Mouse (Mus musculus) limb, embryonic 11.5 days (tissue): ENCODE data around the gene Lpar2. TPM values are rescaled to one million over a fixed set of nuclear protein-coding genes. Genes with fewer than 3 reads are reported as not detected.

ENCODE experiments used
- ATAC-seq: fragments of 200-750 bp; cut with Nextera tagmentation; 2 replicates; pipeline ENCODE4 v1.8.0; 2017; ENCODE audit warnings: low read depth; ENCODE audit not compliant: insufficient number of reproducible peaks, low FRiP score, low TSS enrichment
- DNase-seq: peaks from one replicate; pipeline ENCODE4 v3.0.0-alpha.2; 2015; ENCODE audit warnings: low spot score
- H3K27ac ChIP-seq: fragments of 300-500 bp; sonication (generic); replicated peaks from 2 replicates; pipeline ENCODE4 v1.5.1; 2014; ENCODE audit warnings: low read depth, mild to moderate bottlenecking, low read length
- H3K27me3 ChIP-seq: fragments of 300-500 bp; sonication (generic); 2 replicates; pipeline ENCODE4 v1.6.1; 2014; ENCODE audit warnings: mild to moderate bottlenecking, low read length, mixed read lengths; ENCODE audit not compliant: control insufficient read depth, insufficient read depth
- H3K36me3 ChIP-seq: fragments of 300-500 bp; sonication (generic); 2 replicates; pipeline ENCODE4 v1.6.1; 2014; ENCODE audit warnings: mild to moderate bottlenecking, low read length, moderate library complexity, mixed read lengths; ENCODE audit not compliant: control insufficient read depth, insufficient read depth
- H3K4me1 ChIP-seq: fragments of 300-500 bp; sonication (generic); 2 replicates; pipeline ENCODE4 v1.6.1; 2014; ENCODE audit warnings: low read length, mixed read lengths; ENCODE audit not compliant: control insufficient read depth, insufficient read depth
- H3K4me2 ChIP-seq: fragments of 300-500 bp; sonication (generic); 2 replicates; pipeline ENCODE4 v1.6.1; 2014; ENCODE audit warnings: low read depth, mild to moderate bottlenecking, moderate library complexity; ENCODE audit not compliant: severe bottlenecking
- H3K4me3 ChIP-seq: fragments of 300-500 bp; sonication (generic); 2 replicates; pipeline ENCODE4 v1.5.1; 2014; ENCODE audit warnings: low read depth, low read length
- H3K9ac ChIP-seq: fragments of 300-500 bp; sonication (generic); 2 replicates; pipeline ENCODE4 v1.6.1; 2014; ENCODE audit warnings: mild to moderate bottlenecking, low read length
- H3K9me3 ChIP-seq: fragments of 300-500 bp; sonication (generic); 2 replicates; pipeline ENCODE4 v1.6.1; 2016; ENCODE audit warnings: low read length; ENCODE audit not compliant: control insufficient read depth
- WGBS: fragments of 180-500 bp; shearing (Covaris S2); extraction: QIAGEN DNeasy Blood & Tissue Kit; methylation state at CpG from one replicate; pipeline ENCODE4 v1.1.7; 2014; 5-methylcytosine and 5-hydroxymethylcytosine counted together
- polyA plus RNA-seq: library from polyadenylated mRNA; unstranded; fragments of >200 nt; fragmentation: Nextera tagmentation; extraction: Ambion mirVana; gene quantifications from 2 replicates; pipeline ENCODE4 v1.2.1, GENCODE M21; 2014

Gene Lpar2
- polyA plus RNA-seq, 1 experiment from 2014 or later, result 2.3 TPM

DNA sequence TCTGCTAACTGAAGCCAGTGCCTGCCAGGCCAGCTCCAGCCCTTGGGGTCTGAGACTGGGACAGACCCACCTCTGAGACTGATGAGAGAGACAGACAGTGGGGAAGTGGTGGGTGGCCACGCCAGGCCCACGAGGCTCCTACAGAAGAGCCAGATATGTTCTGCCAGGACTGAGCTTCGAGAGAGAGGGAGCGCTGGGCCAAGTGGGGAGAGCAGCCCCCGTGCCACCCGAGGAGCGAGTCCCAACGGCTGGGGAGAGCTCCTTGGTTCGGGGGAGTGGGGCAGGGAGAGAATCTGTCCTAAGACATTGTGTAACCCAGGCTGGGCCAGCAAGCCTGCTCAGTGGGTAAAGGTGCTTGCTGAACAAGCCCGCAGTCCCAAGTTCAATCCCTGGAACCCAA lies 54.7 kb downstream of the Lpar2 start:
- Histone ChIP-seq H3K9ac (no peak overlapping the region), H3K4me3 (no peak overlapping the region), H3K27me3 (peaks cover 40% of the 10 kb centered on the region), H3K36me3 (no peaks in the 10 kb centered on the region), H3K4me2 (no peak overlapping the region), H3K9me3 (no peaks in the 10 kb centered on the region), H3K27ac (no peak overlapping the region), H3K4me1 (no peaks in the 10 kb centered on the region)
- 70% methylated on average over 10 of the region's 10 CpGs for WGBS
- DNase-seq (no peak), ATAC-seq (no peak)

DNA sequence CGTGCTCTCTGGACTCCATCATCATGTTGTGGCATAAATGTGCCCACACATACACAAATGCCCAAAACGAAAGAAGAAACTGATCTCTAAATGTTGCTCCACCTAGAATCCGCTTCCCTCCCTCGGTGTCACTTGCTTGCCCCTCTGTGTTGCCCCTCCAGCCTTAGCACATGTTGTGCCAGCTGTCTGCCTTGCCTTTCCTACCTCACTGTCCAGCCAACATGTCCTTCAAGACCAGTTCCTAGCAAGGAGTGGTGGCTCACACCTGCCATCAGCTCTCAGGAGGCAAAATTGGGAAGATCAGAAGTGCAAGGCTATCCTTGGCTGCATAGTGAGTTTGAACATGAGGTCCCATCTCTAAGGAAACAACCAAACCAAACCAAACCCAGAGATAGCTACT lies 55.2 kb downstream of the Lpar2 start:
- WGBS, result 85% methylated on average over 4 of the region's 4 CpGs
- H3K9ac ChIP-seq, result no peak overlapping the region
- DNase-seq, result no peak
- H3K4me1 ChIP-seq, result no peaks in the 10 kb centered on the region
- H3K4me2 ChIP-seq, result no peak overlapping the region
- ATAC-seq, result no peak
- no peaks in the 10 kb centered on the region for H3K9me3 ChIP-seq
- H3K36me3 ChIP-seq, result no peaks in the 10 kb centered on the region
- H3K27me3 ChIP-seq, result peaks cover 44% of the 10 kb centered on the region
- H3K4me3 ChIP-seq, result no peak overlapping the region
- no peak overlapping the region for H3K27ac ChIP-seq

DNA sequence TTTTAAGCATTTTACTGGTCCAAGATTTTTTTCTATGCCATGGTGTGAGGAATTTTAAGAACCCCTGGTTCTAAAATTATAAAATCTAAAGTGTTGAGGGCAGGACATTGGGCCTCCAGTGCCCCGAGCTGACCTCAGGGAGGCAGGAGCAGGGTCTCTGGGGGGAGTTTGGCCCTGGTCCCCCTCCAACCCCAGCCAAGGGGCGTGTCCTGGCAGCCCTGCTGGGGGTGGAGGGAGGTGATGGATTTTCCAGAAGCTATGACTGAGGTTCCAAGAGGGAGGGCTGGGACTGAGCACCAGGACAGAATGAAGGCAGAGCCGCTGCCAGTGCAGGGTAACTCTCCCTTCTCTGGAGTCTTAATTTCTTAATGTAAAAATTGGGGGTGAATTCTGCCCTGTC lies 55.8 kb downstream of the Lpar2 start:
- Histone ChIP-seq H3K4me3 (no peak overlapping the region), H3K9me3 (no peaks in the 10 kb centered on the region), H3K27ac (no peak overlapping the region), H3K9ac (no peak overlapping the region), H3K36me3 (no peaks in the 10 kb centered on the region), H3K4me2 (no peak overlapping the region), H3K4me1 (no peaks in the 10 kb centered on the region), H3K27me3 (peaks cover 50% of the 10 kb centered on the region)
- 52% methylated on average over 3 of the region's 3 CpGs for WGBS
- ATAC-seq, result no peak
- no peak for DNase-seq

DNA sequence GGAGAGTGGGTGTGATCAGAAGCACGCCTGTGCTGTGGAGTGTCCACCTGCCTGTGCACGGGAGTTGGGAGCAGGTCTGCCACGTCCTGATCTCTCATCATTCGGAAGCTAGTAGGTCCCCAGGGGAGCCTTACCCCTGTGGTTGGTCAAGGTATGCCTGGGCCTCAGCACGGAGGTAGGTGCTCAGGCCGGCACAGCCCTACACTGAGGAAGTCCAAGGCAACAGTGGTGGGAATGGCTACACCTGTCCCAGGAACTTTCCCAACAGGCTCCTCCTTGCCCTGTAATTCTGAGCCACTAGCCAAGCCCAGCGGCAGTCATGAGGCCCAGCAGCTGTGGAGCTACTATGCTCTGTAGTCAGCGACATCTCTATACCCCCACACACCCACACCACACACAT lies 57.4 kb downstream of the Lpar2 start:
- 63% methylated on average over 8 of the region's 8 CpGs for WGBS
- DNase-seq, result no peak
- H3K4me1 ChIP-seq, result no peaks in the 10 kb centered on the region

More for the DNA sequence above, 57.4 kb downstream of the Lpar2 start:
- Histone ChIP-seq H3K36me3 (no peaks in the 10 kb centered on the region), H3K27me3 (peaks cover 67% of the 10 kb centered on the region), H3K9ac (no peak overlapping the region), H3K4me3 (no peak overlapping the region), H3K4me2 (no peak overlapping the region), H3K9me3 (no peaks in the 10 kb centered on the region), H3K27ac (no peak overlapping the region)
- ATAC-seq, result no peak

Other genes with a start within 250 kb of the Lpar2 start
- gene Zfp868, start 196.9 kb upstream of the Lpar2 start, polyA plus RNA-seq, result 31.2 and 34.2 TPM in 2 replicates
- 2.2 and 2.7 TPM in 2 replicates for gene Zfp964, start 167.9 kb upstream of the Lpar2 start, polyA plus RNA-seq
- gene Zfp869, start 111.7 kb upstream of the Lpar2 start, polyA plus RNA-seq, result 36.5 and 37.0 TPM in 2 replicates
- gene Zfp963, start 72.5 kb upstream of the Lpar2 start, polyA plus RNA-seq, result 6.0 and 6.1 TPM in 2 replicates
- gene Gm20422, start 47.5 kb upstream of the Lpar2 start, polyA plus RNA-seq, result 1.8 TPM in 1 of 2 replicates, not detected in the other
- gene Atp13a1, start 31.3 kb upstream of the Lpar2 start, polyA plus RNA-seq, result 48.8 and 51.8 TPM in 2 replicates
- 39.0 and 41.5 TPM in 2 replicates for gene Zfp866, start 31.3 kb upstream of the Lpar2 start, polyA plus RNA-seq
- 5.0 and 5.8 TPM in 2 replicates for gene Gmip, start 13.8 kb upstream of the Lpar2 start, polyA plus RNA-seq
- 11.2 and 11.5 TPM in 2 replicates for gene Pbx4, start 10.1 kb downstream of the Lpar2 start, polyA plus RNA-seq
- gene Cilp2, start 65.3 kb downstream of the Lpar2 start, polyA plus RNA-seq, result 0.28 and 0.35 TPM in 2 replicates
- gene Tssk6, start 79.8 kb downstream of the Lpar2 start, polyA plus RNA-seq, result 4.4 and 4.9 TPM in 2 replicates
- 164 and 168 TPM in 2 replicates for gene Ndufa13, start 80.1 kb downstream of the Lpar2 start, polyA plus RNA-seq
- gene Yjefn3, start 80.3 kb downstream of the Lpar2 start, polyA plus RNA-seq, result 2.5 and 4.3 TPM in 2 replicates
- gene Gatad2a, start 174.0 kb downstream of the Lpar2 start, polyA plus RNA-seq, result 79.5 and 93.3 TPM in 2 replicates
- 52.5 and 58.3 TPM in 2 replicates for gene Mau2, start 220.3 kb downstream of the Lpar2 start, polyA plus RNA-seq
- gene Sugp1, start 220.4 kb downstream of the Lpar2 start, polyA plus RNA-seq, result 39.1 TPM in 2 replicates